Mouse (Mus musculus) myocyte (in vitro differentiated cells): Measurements from ENCODE around the gene Sez6.

Experiments
- CEBPB ChIP-seq: IDR thresholded peaks from 2 replicates; pipeline ENCODE4 v1.6.1; 2011; ENCODE audit warnings: mild to moderate bottlenecking, moderate library complexity; ENCODE audit not compliant: poor library complexity, insufficient read depth, severe bottlenecking
- E2F4 ChIP-seq: IDR thresholded peaks from one replicate; pipeline ENCODE4 v1.6.1; 2011; ENCODE audit warnings: mild to moderate bottlenecking, control low read depth, moderate library complexity; ENCODE audit not compliant: insufficient read depth
- MAX ChIP-seq: IDR thresholded peaks from one replicate; pipeline ENCODE4 v1.6.1; 2011; ENCODE audit warnings: low read depth, mild to moderate bottlenecking, control low read depth
- MYOD1 ChIP-seq, 3 experiments: IDR thresholded peaks; one replicate each; pipeline ENCODE4 v1.6.1; 2011; ENCODE audit warnings: control low read depth in 2 of 3, low read depth in 2 of 3, mild to moderate bottlenecking in 2 of 3, moderate library complexity in 1 of 3; ENCODE audit not compliant: insufficient read length in 2 of 3, control insufficient read depth in 1 of 3
- MYOG ChIP-seq, 3 experiments: IDR thresholded peaks; one replicate each; pipeline ENCODE4 v1.6.1; 2011; ENCODE audit warnings: control low read depth in 2 of 3, low read depth in 2 of 3, mild to moderate bottlenecking in 2 of 3; ENCODE audit not compliant: insufficient read length in 2 of 3, control insufficient read depth in 1 of 3, insufficient read depth in 1 of 3
- POLR2A ChIP-seq: IDR thresholded peaks from one replicate; pipeline ENCODE4 v1.6.1; 2011; ENCODE audit warnings: low read depth, mild to moderate bottlenecking, control low read depth, moderate library complexity; ENCODE audit not compliant: insufficient read length
- POLR2AphosphoS2 ChIP-seq: IDR thresholded peaks from one replicate; pipeline ENCODE4 v1.6.1; 2011; ENCODE audit warnings: low read depth, control low read depth; ENCODE audit not compliant: insufficient read length
- REST ChIP-seq: IDR thresholded peaks from one replicate; pipeline ENCODE4 v1.6.1; 2011; ENCODE audit warnings: mild to moderate bottlenecking, control low read depth, moderate library complexity; ENCODE audit not compliant: insufficient read depth, insufficient read length
- SRF ChIP-seq: IDR thresholded peaks from one replicate; pipeline ENCODE4 v1.6.1; 2011; ENCODE audit warnings: low read depth; ENCODE audit not compliant: control insufficient read depth, insufficient read length
- TCF12 ChIP-seq: IDR thresholded peaks from one replicate; pipeline ENCODE4 v1.6.1; 2011; ENCODE audit warnings: mild to moderate bottlenecking, control low read depth; ENCODE audit not compliant: poor library complexity, insufficient read depth, severe bottlenecking
- USF1 ChIP-seq: IDR thresholded peaks from one replicate; pipeline ENCODE4 v1.6.1; 2011; ENCODE audit warnings: low read depth, mild to moderate bottlenecking, control low read depth, moderate library complexity

DNA sequence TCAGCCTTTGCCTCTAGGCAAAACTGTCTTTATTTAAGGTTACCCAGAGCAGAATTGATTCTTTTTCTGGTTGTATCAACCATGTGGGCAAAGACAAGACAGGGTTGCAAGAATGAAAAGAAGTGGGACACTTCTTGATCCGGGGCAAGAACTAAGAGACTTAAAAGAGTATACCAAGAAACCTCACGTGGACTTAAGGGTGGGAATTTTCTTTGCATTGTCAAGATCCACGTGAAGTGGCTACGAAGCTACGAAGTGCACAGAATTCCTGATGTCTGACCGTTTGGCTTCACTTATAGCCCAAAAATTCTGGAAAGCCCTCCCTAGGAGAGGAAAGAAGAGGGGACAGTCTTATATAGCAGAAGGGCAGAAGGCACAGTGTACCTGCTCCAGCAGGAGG, 37.3 kb upstream of the Sez6 start:
- TF ChIP-seq POLR2A (no peak), REST (no peak), E2F4 (no peak), MAX (no peak), POLR2AphosphoS2 (no peak), TCF12 (no peak), USF1 (no peak), MYOD1 (IDR thresholded peaks at IDR 0.05; ENCODE audit: control insufficient read depth in 1 of 3, insufficient read length in 2 of 3, low read depth in 2 of 3) (no peak), CEBPB (no peak), MYOG (IDR thresholded peaks at IDR 0.05; ENCODE audit: control insufficient read depth in 1 of 3, insufficient read depth in 1 of 3, insufficient read length in 2 of 3, low read depth in 2 of 3) (no peak), SRF (no peak)
